Mouse (Mus musculus) thymus, adult 2 months (tissue): ENCODE results near the gene Gm10282. TPM values are rescaled to one million over a fixed set of nuclear protein-coding genes. Genes with fewer than 3 reads are reported as not detected.

Source experiments
- DNase-seq: peaks from one replicate; pipeline ENCODE4 v3.0.0; 2021
- H3K27ac ChIP-seq: fragments of 200-500 bp; 2 replicates; pipeline ENCODE4 v1.5.1; 2012; ENCODE audit warnings: low read length, control low read depth; ENCODE audit not compliant: control insufficient read depth, insufficient read depth
- H3K27me3 ChIP-seq: fragments of 200-500 bp; 2 replicates; pipeline ENCODE4 v1.6.1; 2012; ENCODE audit warnings: mild to moderate bottlenecking, low read length, moderate library complexity, mixed read lengths; ENCODE audit not compliant: control insufficient read depth, insufficient read depth
- H3K36me3 ChIP-seq: fragments of 200-500 bp; 2 replicates; pipeline ENCODE4 v1.6.1; 2012; ENCODE audit warnings: mild to moderate bottlenecking, low read length, moderate library complexity; ENCODE audit not compliant: control insufficient read depth, insufficient read depth
- H3K4me1 ChIP-seq: fragments of 200-500 bp; replicated peaks from 2 replicates; pipeline ENCODE4 v1.6.1; 2012; ENCODE audit warnings: low read length; ENCODE audit not compliant: control insufficient read depth, insufficient read depth
- H3K4me3 ChIP-seq: fragments of 200-500 bp; 2 replicates; pipeline ENCODE4 v1.5.1; 2012; ENCODE audit warnings: mild to moderate bottlenecking, low read length, control low read depth, moderate library complexity; ENCODE audit not compliant: control insufficient read depth, insufficient read depth
- CTCF ChIP-seq: fragments of 200-500 bp; IDR thresholded peaks from 2 replicates; pipeline ENCODE4 v1.5.1; 2012; ENCODE audit warnings: mild to moderate bottlenecking, control low read depth, low read length, moderate library complexity, borderline replicate concordance; ENCODE audit not compliant: control insufficient read depth, poor library complexity, insufficient read depth; ENCODE audit errors: extremely low read depth
- POLR2A ChIP-seq: fragments of 200-500 bp; IDR thresholded peaks from 2 replicates; pipeline ENCODE4 v1.6.1; 2012; ENCODE audit warnings: mild to moderate bottlenecking, low read length, control low read depth, moderate library complexity; ENCODE audit not compliant: control insufficient read depth, poor library complexity, insufficient read depth; ENCODE audit errors: extremely low read depth
- WGBS: fragments of 180-500 bp; shearing (Covaris S2); methylation state at CpG from one replicate; pipeline ENCODE4 v1.1.7; 2018; 5-methylcytosine and 5-hydroxymethylcytosine counted together
- polyA plus RNA-seq: library from polyadenylated mRNA; depleted of rRNA; stranded (reverse); fragments of >200 nt; gene quantifications from 2 replicates; pipeline ENCODE4 v1.2.3, GENCODE M21; 2012

Gm10282 gene
- polyA plus RNA-seq, 1 experiment: 13.6 TPM

DNA sequence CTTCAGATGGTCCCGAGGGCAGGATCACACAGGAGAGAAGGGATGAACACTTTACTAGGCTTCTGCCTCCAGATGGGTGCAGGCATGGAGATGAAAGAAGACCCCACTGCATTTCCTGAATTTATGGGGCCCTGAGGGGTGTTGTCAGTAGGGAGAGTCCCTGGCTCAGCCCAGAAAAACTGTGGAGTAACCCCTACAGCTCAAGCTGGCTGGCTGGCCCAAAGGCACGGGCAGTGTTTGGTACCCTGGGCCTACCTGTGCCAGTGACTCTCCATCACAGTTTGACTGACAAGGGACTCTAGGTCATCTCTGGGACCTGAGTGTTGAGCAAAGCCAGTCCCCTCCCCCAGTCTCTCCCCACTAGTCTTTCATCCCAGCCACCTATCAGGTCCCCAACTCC lies 19.6 kb upstream of the Gm10282 start:
- peaks cover 11% of the 10 kb centered on the region for H3K36me3 ChIP-seq
- no peaks in the 10 kb centered on the region; the same call in 1 of the 2 replicates for H3K27me3 ChIP-seq
- 96% methylated on average over 2 of the region's 2 CpGs for WGBS
- no peak overlapping the region for H3K4me3 ChIP-seq
- no peak overlapping the region for H3K27ac ChIP-seq
- TF ChIP-seq CTCF: no peak
- TF ChIP-seq POLR2A: no peak
- DNase-seq: no peak
- H3K4me1 ChIP-seq: peaks cover 32% of the 10 kb centered on the region

DNA sequence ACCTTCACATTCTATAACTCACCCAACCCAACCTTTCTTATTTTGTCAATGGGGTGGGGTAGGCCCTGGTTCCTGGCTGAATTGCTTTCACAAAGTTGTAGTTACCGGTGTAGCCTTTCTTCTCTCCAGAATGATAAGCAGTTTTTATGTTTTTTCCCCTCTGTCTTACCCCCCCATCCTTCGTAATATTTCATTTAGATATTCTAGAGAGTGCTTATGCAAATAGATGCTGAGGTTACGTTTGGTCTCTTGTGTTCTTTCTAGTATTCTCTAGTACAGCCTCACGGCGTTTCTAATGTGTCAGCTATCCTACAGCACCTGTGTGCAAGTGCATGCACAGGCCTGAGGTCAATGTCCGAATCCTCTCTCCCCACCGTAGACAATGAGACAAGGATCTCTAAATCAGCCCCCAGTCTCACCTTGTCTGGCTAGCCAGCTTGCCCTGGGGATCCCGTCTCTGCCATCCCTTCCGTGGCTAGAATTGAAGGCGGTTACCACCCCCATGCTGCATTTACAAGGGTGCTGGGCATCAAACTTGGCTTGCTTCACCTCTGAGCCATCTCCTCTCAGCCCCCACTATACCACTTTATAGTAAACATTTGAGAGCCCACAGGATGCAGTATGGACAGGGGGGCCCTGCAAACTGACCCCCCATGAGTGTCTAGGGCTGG lies 19.1 kb upstream of the Gm10282 start:
- Histone ChIP-seq H3K4me1 (peaks cover 37% of the 10 kb centered on the region), H3K27ac (no peak overlapping the region), H3K36me3 (peaks cover 11% of the 10 kb centered on the region), H3K4me3 (no peak overlapping the region), H3K27me3 (peaks cover 3% of the 10 kb centered on the region; the same call in 1 of the 2 replicates)
- WGBS: 90% methylated on average over 10 of the region's 10 CpGs
- no peak for TF ChIP-seq POLR2A
- no peak for TF ChIP-seq CTCF
- DNase-seq: no peak

DNA sequence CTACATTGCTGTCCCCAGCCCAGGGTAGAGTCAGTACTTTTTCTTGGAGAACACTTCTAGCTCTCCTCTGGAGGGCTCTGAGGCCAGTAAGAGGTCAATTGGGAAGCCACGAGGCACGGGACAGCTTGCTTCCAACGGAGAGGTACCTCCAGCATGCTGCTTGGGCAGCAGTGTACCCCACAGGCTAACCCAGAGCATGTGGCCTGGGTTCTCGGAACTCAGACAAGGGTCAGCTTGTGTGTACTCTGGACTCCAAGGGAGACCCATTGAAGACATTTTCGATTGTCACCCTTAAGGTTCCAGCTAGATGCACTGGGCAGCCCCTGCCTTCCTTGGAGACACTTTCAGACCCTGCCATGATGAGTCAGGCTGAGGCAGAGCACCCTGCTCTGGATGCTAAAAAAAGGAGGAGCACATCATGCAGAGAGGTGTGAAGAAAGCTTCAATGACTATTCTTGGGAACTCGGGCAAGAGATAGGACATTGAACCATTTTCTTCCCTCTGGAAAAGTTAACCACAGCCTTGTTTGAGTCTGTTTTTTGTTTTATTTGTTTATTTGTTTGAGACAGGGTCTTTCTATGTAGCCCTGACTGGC lies 18.2 kb upstream of the Gm10282 start:
- Histone ChIP-seq H3K27ac (peak overlapping the region; percentile 6; the same call in 1 of the 2 replicates), H3K4me3 (no peak overlapping the region), H3K27me3 (peaks cover 3% of the 10 kb centered on the region; the same call in 1 of the 2 replicates), H3K4me1 (peaks cover 42% of the 10 kb centered on the region), H3K36me3 (peaks cover 11% of the 10 kb centered on the region)
- no peak for TF ChIP-seq POLR2A
- TF ChIP-seq CTCF: no peak
- WGBS: 83% methylated on average over 6 of the region's 6 CpGs
- no peak for DNase-seq

DNA sequence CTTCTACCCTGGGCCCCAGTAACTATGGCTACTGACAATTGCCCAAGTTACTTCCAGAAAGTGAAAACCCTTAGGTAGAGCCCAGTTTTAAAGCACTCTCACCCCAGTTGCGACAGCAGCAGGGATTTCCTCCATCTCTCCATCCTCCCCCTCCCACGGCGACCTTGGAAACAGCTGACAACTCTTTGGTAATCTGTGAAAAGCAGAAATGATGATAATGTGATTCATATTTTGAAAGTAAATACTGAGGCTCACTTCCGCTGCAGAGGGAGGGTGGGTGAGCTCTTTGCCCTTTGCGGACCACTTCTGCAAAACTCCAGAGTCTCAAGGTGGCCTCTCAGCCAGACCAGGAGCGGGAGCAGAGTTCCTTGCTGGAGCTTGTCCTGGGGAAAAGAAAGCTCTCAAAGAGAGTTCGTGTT lies 17.4 kb upstream of the Gm10282 start:
- TF ChIP-seq CTCF (no peak), POLR2A (no peak)
- 27% methylated on average over 7 of the region's 7 CpGs for WGBS
- DNase-seq: no peak
- Histone ChIP-seq H3K4me3 (peak overlapping the region; percentile 6; the same call in 1 of the 2 replicates), H3K27me3 (peaks cover 3% of the 10 kb centered on the region; the same call in 1 of the 2 replicates), H3K36me3 (peaks cover 11% of the 10 kb centered on the region), H3K4me1 (peaks cover 46% of the 10 kb centered on the region), H3K27ac (peak overlapping the region; percentile 6; the same call in 1 of the 2 replicates)

DNA sequence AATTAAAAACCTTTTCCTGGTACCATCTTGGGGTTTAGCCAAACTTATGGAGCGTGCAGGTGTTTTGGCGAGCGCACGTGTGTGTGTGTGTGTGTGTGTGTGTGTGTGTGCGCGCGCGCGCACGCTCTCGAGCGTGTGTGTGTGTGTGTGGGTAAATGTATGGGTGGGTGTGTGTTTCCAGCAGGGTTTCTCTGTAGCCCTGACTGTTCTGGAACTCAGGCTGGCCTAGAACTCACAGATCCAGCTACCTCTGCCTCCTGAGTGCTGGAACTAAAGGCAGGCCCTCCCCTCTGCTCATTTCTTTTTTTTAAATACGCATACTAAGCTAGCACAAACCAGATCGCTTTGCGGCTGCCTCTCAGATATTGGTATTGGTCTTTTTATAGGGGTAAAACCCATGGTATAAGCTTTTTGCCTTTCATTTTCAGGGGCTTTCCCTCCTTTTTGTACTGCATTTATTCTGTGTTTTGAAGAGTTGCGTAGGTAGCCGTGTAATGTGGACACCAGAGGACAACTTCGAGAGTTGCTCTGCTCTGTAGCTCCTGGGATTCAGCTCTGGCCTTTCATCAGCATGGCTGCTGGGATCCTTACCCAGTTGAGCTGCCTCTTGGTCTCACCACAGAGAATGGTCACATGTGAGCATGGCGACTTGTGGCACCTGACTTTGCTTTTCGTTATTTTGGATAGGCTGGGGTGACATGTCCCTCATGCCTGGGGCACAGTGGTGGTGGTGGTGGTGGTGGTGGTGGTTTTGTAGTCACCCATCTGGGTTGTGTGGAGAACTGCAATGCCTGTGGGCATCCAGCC lies 16.8 kb upstream of the Gm10282 start:
- no peak for DNase-seq
- TF ChIP-seq CTCF: no peak
- no peak for TF ChIP-seq POLR2A
- H3K36me3 ChIP-seq: peaks cover 11% of the 10 kb centered on the region
- H3K27me3 ChIP-seq: peaks cover 3% of the 10 kb centered on the region; the same call in 1 of the 2 replicates
- peak overlapping the region; percentile 25 for H3K27ac ChIP-seq
- peaks cover 47% of the 10 kb centered on the region for H3K4me1 ChIP-seq
- peak overlapping the region; percentile 26 for H3K4me3 ChIP-seq
- WGBS: 77% methylated on average over 20 of the region's 20 CpGs
